Mouse (Mus musculus) adrenal gland, postnatal 4 days (tissue): Measurements from ENCODE around the gene Rem2. TPM values are rescaled to one million over a fixed set of nuclear protein-coding genes. Genes with fewer than 3 reads are reported as not detected.
A peak's percentile ranks its signal among the peaks of the same experiment; 100 is the strongest.

ENCODE experiments used
- DNase-seq, 2 experiments: peaks; one replicate each; pipeline ENCODE4 v3.0.0; 2021 to 2022; ENCODE audit warnings: low spot score in 2 of 2, mixed read lengths in 2 of 2
- total RNA-seq, 2 experiments: library from RNA; stranded (reverse); gene quantifications; 2 replicates each; pipeline ENCODE4 v1.2.3; 2021

Gene Rem2
- total RNA-seq, 2 experiments from 2014 or later, result 1.6 to 2.3 TPM

DNA sequence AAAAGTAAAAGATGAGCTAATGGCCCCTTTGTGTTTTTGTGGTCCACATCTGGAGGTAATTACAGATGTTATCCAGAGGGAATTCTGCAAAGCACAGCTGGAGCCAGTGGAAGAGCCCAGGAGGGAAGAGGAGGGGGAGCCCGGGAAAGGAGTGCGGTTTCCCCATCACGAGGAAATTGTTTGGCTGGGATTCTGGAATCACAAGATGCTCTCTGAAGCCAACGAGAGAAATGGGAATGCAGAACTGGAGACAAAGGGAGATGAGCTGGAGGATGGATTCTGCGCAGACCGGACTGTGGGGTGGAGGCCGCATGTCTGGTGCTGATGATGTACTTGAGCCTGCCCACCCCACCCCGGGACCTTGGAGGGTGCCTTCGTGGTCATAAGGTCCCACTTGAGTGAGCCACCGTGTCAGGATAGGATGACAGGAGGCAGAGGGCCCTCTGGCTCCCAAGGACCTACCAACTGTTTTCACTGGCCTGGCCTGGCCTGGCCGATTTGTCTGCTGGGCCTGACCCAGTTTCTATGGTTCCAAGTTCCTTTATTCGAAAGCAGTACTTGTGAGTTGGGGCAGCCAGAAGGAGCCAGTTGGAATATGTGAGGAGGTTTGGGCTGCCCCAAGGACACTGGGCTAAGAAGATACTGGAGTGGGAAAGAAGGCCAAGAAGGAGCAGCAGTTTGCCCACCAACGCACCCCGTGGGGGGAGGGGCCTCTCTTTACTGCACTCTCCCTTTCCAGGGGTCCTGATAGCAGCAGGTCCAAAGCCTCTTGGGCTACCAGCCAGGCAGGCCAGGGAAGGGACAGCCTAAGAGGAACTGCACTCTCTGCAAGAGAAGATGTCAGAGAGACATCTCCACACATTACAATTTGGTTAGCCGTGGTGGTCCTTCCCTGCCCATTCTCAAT, 31.9 kb upstream of the Rem2 start:
- no peak for DNase-seq

DNA sequence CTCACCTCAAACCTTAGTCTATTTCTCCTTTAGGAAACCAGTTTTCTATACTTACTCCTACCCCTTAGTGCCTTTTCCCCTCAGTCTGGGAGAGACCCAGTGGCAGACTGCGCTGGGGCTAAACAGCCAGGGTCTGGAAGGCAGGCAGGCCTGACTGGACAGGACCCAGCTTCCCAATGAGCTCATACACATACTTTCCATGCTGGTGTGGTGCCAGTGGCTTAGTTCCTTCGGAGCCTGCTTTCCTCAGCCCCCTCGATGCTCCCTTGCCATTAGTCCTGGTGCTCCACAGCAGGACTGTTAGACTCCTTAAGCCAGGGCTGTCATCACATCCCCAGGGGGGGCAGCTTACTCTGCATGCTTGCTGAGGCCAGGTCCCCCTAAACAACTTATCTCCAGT, 30.4 kb upstream of the Rem2 start:
- no peak for DNase-seq

DNA sequence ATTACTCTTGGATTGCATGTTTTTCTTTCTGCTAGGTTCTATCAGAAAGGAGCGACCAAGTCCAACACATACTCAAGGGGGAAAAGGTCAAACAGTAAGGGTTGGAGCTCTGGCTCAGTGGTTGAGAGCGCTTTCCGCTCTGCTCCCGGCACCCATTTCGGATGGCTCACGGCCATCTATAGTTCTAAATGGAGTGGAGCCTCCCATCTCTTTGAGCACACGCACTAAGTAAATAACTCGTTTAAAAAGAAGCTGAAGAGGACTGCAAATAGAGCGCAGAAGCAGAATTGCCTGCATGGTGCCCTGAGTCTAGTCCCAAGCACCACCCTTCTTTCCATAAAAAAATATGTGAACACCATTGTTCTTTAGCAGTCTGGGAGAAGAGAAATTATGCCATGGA, 22.3 kb upstream of the Rem2 start:
- DNase-seq, result no peak

DNA sequence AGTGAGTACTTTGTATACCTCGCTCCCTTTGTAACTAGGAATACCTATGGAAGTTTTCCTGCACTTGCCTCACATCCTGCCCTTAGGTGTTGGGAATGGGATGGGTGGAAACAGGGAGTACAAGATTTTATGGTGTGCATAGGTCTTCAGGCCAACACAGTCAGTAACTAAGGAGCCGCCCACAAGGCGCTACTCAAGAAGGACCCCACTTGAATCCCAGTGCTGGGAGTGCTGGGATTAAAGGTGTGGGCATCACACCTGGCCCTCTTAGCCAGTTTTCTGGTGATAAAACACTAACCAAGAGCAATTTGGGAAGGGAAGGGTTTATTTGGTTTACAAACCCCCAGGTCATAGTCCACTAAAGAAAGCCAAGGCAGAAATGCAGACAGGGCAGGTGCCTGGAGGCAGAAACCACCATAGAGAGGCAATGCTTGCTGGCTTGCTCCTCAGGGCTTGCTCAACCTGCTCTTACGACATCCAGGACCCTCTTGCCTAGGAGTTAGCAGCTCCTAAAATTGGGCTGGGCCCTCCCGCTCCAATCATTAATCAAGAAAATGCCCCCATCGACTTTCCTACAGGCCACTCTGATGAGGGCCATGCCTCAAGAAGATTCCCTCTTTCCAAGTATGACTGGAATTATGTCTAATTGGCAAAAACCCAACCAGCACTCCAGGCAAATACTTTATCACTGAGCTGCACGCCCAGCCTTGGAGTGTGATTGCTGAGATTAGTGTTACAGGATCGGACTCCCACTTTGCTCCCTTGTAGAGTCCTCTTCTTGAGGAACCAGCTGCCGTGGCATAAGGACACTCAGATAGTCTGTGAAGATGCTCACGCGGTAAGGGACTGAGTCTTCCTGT, 21.0 kb upstream of the Rem2 start:
- DNase-seq, result no peak

DNA sequence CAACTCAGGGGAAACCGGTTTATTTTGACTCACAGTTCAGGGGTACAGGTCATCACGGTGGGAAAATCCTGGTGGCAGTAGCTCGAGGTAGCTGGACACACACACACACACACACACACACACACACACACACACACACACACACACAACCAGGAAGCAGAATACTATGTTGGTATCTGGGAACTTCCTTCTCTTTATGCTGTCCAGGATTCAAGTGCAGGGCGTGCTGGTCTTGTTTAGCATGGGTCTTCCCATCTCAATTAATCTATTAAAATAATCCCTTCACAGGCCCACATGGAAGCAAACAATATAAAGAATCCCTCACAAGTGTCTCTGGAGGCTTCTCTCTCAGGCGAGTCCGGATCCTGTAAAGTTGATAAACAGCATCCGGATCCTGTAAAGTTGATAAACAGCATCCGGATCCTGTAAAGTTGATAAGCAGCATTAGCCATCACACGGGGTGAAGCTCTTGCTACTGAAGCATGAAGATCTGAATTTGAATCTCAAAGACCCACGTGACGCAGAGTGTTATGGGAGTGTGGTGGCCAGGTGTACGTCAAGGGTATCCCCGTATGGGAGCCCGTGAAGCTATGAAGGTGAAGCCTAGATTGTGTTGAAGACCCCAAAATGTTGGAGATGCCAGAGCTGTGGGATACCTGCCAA, 17.9 kb upstream of the Rem2 start:
- no peak for DNase-seq

DNA sequence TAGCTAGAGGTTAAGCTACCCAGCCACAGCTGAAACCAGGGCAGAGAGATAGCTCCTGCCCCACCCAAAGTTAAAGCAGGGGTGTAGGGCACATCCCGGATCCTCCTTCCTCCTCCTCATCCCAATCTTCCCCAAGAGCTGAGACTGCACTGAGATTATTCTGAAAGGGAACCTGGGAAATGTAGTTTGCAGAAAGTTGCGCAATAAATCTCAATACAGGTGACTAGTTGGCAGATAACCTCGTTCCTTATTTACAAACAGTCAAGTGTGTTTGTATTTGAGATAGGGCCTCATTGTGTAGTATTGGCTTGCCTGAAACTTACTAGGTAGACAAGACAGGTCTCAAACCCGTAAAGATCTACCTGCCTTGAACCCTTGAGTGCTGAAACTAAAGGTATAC, 13.8 kb upstream of the Rem2 start:
- no peak for DNase-seq

DNA sequence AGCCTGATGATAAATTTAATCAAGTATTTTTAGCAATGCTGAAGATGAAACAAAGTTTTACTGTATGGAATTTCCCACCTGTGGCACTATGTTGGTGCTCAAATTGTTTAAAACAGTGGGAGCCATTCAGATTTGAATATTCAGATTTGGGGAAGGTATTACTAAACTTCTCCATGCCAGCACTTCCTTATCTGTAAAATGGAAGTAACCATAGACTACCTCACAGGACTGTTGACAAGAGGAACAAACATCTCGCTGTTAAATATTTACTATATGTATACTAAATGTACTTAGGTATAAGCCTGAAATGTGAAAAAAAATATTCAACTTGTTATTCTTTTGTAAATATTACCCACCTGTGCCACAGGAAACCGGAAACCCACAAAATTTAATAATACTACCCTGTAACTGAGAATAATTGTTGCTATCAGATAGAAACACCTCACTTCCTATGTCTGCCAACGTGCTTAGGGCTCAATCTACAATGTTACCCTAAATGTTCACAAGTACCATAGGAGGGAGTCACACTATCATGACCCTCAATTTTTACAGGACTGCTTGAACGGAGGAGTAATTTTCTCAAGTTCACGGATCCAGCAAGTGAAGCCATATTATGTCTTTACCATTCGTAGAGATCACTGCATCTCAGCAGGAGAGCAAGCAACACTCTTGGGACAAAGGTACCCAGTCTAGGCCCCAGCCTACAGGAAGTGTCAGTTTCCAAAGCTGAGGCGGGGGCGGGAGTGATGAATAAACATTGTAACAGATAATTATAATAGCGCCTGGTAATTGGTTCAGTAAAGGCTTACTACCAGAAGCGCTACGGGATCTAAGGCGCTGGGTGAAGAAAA, 12.6 kb upstream of the Rem2 start:
- DNase-seq, result no peak

DNA sequence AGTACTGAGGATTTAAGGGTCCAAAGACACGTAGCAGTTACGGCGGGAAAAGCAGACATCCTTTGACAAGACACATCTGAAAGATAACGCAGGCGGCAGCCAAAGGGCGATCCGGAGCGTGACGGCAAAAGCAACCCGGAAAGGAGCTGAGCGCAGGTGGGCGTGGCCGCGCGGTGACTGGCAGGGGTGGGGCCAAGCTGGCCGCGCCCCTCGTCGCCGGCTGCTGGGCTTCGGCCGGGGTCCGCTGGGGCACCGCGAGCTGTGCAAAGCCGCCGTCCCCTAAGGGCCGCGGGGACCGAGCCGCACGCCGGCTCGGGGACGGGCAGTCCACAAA, 12.0 kb upstream of the Rem2 start, which contains the start of gene Lrp10:
Gene Lrp10 (plus strand): TSS at position 179 of the 334 bp plus-strand sequence.
- peak; percentile 73 to 76 for DNase-seq

DNA sequence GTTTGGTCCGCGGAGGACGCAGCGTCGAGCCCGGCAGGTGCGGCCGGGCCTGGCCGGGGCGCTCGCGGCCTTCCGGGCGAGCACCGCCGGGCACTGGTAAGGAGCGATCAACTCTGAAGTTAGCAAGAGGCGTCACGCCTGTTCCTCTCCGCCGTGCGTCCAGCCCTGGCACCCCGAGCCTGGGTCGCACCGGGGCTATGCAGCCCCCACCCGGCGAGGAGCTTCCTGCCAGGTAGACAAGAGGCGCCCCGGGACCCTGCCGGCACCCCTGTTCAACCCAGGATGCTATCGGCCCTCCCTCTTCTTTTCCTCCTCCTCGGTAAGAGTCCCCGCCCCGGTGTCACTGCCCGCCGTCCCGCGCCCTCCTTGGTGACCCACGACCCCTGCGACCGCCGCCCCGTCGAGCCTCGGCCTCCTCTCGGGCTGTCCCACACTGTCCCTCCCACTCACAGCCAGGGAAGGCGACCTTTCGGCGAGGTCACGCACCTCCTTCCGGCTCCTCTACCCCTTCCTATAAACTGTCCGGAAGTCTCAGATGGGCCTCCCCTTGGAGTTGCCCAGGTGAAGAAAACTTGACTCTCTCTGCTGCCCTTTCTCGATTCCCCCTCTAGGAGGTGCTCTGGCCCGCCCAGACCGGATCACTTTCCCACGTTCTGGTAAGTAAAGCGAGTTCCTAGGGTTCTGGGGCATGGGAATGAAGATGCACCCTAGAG, 11.5 kb upstream of the Rem2 start:
- DNase-seq, result no peak

DNA sequence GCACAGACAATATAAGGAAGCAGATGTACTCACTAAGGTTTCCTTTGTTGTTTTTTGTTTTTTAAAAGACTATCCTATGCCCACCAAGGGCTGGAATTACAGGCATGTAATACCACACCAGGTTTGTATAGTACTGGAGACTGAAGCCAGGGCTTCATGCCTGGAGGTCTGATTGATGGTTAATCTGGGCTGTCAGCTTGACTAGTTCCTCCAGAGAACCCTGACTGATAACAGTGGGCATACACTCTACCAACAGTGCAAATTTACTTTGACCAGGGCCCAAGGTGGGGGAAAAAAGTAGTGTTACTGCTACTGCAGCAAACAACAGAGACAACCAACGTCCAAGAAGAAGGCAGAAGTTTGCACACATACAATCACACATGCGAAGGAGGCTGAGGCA, 4.4 kb upstream of the Rem2 start:
- DNase-seq, result no peak

DNA sequence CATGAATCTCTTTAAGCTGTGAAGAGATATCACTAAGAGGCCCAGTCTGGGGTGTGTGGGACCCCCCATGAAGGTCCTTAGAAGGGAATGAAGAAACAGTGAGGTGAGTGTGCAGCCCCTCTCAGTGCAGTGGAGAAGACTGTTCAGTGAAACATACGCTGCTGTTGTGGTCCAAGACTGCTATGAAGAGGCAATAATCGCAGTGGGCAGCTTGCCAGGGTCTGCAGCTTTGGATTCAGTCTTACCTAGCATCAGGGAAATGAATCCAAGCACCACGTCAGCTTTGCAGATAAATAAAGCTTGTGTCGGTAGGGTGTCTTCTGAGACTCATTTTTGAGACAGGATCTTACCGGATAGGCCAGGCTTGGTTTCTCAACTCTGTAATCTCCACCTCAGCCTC, 3.2 kb upstream of the Rem2 start:
- DNase-seq, result no peak

DNA sequence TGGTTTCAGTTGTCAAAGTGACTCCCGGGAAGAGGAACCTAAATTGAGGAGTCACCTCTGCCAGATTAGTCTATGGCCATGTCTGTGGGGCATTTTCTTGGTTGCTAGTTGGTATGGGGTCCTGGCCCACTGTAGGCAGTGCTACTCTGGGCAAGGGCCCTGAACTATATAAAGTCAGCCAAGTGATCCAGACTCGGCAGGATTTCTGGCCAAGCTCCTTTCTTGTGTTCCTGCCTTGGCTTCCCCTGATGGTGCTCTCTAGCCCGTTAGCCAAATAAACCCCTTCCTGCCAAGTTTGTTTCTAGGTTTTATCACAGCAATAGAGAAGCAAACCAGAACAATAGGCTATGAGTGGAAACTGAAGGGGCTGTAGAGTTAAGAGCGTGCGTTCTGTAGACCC, 1.2 kb upstream of the Rem2 start:
- DNase-seq, result no peak

DNA sequence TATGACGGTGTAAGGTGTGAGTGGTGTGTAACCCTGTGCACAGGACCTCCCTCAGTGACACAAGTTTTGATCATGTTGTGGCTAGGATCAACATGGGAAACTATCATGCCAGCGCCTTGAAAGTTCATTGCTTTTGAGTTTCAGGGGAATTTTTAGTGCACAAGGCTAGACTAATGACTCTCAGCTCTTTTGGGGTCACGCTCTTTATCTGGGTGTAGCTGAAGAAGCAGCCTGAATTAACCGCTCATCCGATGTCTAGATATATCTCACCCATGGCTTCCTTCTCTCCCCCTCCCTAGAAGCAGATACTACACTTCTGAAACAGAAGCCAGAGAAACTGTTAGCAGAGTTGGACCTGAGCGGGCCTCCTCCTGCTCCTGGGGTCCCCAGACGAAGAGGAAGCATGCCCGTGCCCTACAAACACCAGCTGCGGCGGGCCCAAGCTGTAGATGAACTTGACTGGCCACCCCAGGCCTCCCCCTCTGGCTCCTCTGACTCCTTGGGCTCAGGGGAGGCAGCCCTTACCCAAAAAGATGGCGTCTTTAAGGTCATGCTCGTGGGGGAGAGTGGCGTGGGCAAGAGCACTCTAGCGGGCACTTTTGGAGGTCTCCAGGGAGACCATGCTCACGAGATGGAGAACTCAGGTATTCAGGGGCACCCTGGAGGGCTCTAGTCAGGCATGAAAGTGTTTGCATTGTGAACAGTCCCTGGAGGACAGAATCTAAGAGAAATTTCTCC, 1.4 kb downstream of the Rem2 start:
- no peak for DNase-seq

DNA sequence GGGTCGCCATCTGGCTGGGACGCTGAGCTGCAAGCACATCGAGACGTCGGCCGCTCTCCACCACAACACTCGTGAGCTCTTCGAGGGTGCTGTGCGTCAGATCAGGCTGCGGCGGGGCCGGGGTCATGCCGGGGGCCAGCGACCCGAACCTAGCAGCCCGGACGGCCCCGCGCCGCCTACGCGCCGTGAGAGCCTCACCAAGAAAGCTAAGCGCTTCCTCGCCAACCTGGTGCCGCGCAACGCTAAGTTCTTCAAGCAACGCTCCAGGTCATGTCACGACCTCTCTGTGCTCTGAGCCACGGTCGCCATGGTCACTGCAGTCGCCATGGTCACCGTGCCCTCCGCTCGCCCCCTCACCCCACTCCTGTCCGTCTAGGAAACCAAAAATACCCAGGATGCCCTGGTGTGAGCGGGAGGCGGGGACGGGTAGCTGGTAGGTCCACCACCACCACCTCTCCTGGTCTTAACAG, 3.6 kb downstream of the Rem2 start:
- no peak for DNase-seq

DNA sequence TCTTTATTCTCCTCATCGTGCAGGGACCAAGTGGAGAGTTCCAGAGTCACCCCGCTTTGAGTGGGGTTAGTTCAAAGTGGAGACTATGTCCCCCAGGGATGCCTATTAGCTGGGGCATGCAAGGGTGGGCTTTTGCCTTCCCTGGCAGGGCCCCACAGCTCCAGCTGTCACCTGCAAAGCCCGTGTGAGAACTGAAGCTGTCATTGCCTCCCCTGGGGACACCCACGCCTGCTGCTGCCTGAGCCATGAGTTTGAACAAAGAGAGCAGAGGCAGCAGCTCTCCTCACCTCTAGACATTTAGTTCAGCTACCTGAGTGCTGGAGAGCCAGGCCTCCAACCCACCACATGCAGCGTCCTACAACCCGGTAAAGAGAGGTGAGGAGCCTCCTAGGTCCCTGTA, 4.8 kb downstream of the Rem2 start:
- DNase-seq, result no peak

DNA sequence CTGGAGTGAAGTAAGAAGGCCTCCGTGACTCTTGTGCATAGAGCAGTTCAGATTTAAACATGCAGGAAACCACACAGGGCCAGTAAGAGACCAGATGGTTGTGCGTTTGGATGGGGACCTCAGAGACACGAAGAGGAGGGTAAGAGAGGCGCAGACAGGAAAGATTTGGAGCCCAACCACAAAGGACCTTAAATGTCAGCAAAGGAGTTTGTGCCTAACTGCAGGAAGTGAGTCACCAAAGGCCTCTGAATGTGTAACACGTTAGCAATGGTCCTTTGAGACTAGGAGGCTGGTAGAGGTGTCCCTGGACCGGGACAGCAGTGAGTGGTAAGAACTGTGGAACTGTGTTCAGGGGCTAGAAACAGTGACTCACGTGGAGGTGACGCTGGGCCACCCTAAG, 5.5 kb downstream of the Rem2 start:
- DNase-seq, result no peak

DNA sequence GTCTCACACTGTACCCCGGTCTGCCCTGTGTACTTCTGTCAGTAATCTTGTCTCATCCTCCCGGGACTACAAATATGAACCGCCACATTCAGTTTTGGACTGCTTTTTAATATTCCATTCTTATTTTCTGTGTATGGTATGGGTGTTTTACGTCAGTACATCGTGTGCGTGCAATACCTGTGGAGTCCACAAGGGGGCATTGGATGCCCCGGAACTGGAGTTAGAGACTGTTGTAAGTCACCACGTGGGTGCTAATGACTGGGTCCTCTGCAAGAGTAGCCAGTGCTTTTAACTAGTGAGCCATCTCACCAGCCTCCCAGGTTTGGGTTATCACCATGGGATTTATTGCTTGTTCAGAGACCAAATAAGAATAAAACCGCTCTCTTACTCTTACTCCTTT, 6.6 kb downstream of the Rem2 start:
- DNase-seq, result no peak

DNA sequence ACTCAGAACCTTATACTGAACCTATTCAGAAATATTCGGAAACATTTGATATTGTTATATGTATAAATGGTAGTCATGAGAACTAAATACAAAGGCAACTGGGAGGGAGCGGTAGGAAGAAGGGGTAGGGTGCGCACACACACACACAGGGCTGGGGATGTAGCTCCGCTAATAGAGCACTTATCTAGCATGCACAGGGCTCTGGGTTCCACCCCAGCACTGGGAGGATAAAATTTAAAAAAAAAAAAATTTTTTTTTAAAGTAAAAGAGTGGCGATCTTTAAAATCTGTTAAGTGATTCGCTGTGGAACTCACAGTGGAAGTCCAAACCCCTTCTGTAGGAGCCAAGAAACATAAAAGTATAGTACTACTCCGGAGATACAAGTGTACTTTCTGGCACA, 10.0 kb downstream of the Rem2 start:
- no peak for DNase-seq

DNA sequence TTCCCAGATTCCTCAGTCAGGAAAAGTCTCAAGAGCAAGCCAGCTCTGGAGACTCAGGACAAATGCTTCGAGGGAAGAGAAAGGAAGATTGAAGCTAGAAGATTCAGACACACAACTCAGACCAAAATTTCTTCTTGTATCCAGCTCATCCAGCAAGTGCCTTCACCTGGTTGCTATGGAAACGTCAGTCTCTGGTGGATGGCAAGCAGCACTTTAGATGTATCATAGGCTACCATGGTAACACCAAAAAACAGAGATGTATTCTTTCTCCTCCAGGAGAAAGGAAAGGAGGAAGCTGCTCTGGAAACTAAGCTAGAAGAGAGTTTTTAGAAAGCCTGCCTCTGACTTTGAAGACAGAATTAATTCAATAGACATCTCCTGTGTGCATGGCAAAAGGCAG, 11.8 kb downstream of the Rem2 start:
- no peak for DNase-seq
